Mouse (Mus musculus): ENCODE data around the gene Ccser1. TPM values are rescaled to one million over a fixed set of nuclear protein-coding genes. Genes with fewer than 3 reads are reported as not detected.
A peak's percentile ranks its signal among the peaks of the same experiment; 100 is the strongest.

The Ccser1 gene
- polyA plus RNA-seq, 1 experiment from 2014 or later = 11.3 TPM

GRCm38 (mm10) chr6:61210061-61210737 is 30.1 kb downstream of the Ccser1 start:
- Histone ChIP-seq H3K27ac (ENCODE audit: low read depth, low read length) (no peak overlapping the region), H3K36me3 (ENCODE audit: control insufficient read depth, insufficient read depth, low read length) (no peaks in the 10 kb centered on the region), H3K4me1 (ENCODE audit: control insufficient read depth, insufficient read depth, low read length) (no peaks in the 10 kb centered on the region), H3K27me3 (ENCODE audit: control insufficient read depth, insufficient read depth, low read length) (no peaks in the 10 kb centered on the region), H3K9ac (ENCODE audit: low read length) (no peak overlapping the region), H3K4me3 (ENCODE audit: low read depth, low read length) (no peak overlapping the region), H3K4me2 (ENCODE audit: low read depth) (no peak overlapping the region), H3K9me3 (ENCODE audit: control insufficient read depth, low read length) (no peaks in the 10 kb centered on the region)
- WGBS = 45% methylated on average over 4 of the region's 4 CpGs
- peak; percentile 11 for DNase-seq (ENCODE audit: low spot score)
- ATAC-seq (ENCODE audit: insufficient read depth, low FRiP score, low TSS enrichment) = no peak

- H3K4me1 ChIP-seq (ENCODE audit: control insufficient read depth, insufficient read depth, low read length) = no peaks in the 10 kb centered on the region
- no peak overlapping the region for H3K4me3 ChIP-seq (ENCODE audit: low read depth, low read length)
- H3K27me3 ChIP-seq (ENCODE audit: control insufficient read depth, insufficient read depth, low read length) = no peaks in the 10 kb centered on the region
- H3K4me2 ChIP-seq (ENCODE audit: low read depth) = no peak overlapping the region
- no peaks in the 10 kb centered on the region for H3K9me3 ChIP-seq (ENCODE audit: control insufficient read depth, low read length)
- 65% methylated on average over 8 of the region's 8 CpGs for WGBS
- no peak for DNase-seq (ENCODE audit: low spot score)
- no peak overlapping the region for H3K27ac ChIP-seq (ENCODE audit: low read depth, low read length)
- no peaks in the 10 kb centered on the region for H3K36me3 ChIP-seq (ENCODE audit: control insufficient read depth, insufficient read depth, low read length)
- ATAC-seq (ENCODE audit: insufficient read depth, low FRiP score, low TSS enrichment) = no peak
- H3K9ac ChIP-seq (ENCODE audit: low read length) = no peak overlapping the region
Observed at GRCm38 (mm10) chr6:61215705-61216104, 35.6 kb downstream of the Ccser1 start.

- Histone ChIP-seq H3K4me1 (ENCODE audit: control insufficient read depth, insufficient read depth, low read length) (no peaks in the 10 kb centered on the region), H3K9me3 (ENCODE audit: control insufficient read depth, low read length) (no peaks in the 10 kb centered on the region), H3K27me3 (ENCODE audit: control insufficient read depth, insufficient read depth, low read length) (no peaks in the 10 kb centered on the region), H3K9ac (ENCODE audit: low read length) (no peak overlapping the region), H3K4me2 (ENCODE audit: low read depth) (no peak overlapping the region), H3K4me3 (ENCODE audit: low read depth, low read length) (no peak overlapping the region), H3K27ac (ENCODE audit: low read depth, low read length) (no peak overlapping the region), H3K36me3 (ENCODE audit: control insufficient read depth, insufficient read depth, low read length) (no peaks in the 10 kb centered on the region)
- 89% methylated on average over 1 of the region's 1 CpGs for WGBS
- ATAC-seq (ENCODE audit: insufficient read depth, low FRiP score, low TSS enrichment) = no peak
- DNase-seq (ENCODE audit: low spot score) = no peak
Observed at GRCm38 (mm10) chr6:61216514-61216913, 36.4 kb downstream of the Ccser1 start.

- Histone ChIP-seq H3K4me2 (ENCODE audit: low read depth) (no peak overlapping the region), H3K4me1 (ENCODE audit: control insufficient read depth, insufficient read depth, low read length) (no peaks in the 10 kb centered on the region), H3K27ac (ENCODE audit: low read depth, low read length) (no peak overlapping the region), H3K9ac (ENCODE audit: low read length) (no peak overlapping the region), H3K36me3 (ENCODE audit: control insufficient read depth, insufficient read depth, low read length) (no peaks in the 10 kb centered on the region), H3K9me3 (ENCODE audit: control insufficient read depth, low read length) (no peaks in the 10 kb centered on the region), H3K4me3 (ENCODE audit: low read depth, low read length) (no peak overlapping the region), H3K27me3 (ENCODE audit: control insufficient read depth, insufficient read depth, low read length) (no peaks in the 10 kb centered on the region)
- ATAC-seq (ENCODE audit: insufficient read depth, low FRiP score, low TSS enrichment) = no peak
- 79% methylated on average over 2 of the region's 2 CpGs for WGBS
- no peak for DNase-seq (ENCODE audit: low spot score)
Observed at GRCm38 (mm10) chr6:61217717-61218116, 37.6 kb downstream of the Ccser1 start.

- no peaks in the 10 kb centered on the region for H3K36me3 ChIP-seq (ENCODE audit: control insufficient read depth, insufficient read depth, low read length)
- H3K9ac ChIP-seq (ENCODE audit: low read length) = no peak overlapping the region
- WGBS = 85% methylated on average over 2 of the region's 2 CpGs
- no peak for ATAC-seq (ENCODE audit: insufficient read depth, low FRiP score, low TSS enrichment)
- H3K9me3 ChIP-seq (ENCODE audit: control insufficient read depth, low read length) = no peaks in the 10 kb centered on the region
- no peak overlapping the region for H3K27ac ChIP-seq (ENCODE audit: low read depth, low read length)
- H3K4me1 ChIP-seq (ENCODE audit: control insufficient read depth, insufficient read depth, low read length) = no peaks in the 10 kb centered on the region
- H3K4me2 ChIP-seq (ENCODE audit: low read depth) = no peak overlapping the region
- no peaks in the 10 kb centered on the region for H3K27me3 ChIP-seq (ENCODE audit: control insufficient read depth, insufficient read depth, low read length)
- no peak for DNase-seq (ENCODE audit: low spot score)
- H3K4me3 ChIP-seq (ENCODE audit: low read depth, low read length) = no peak overlapping the region
Observed at GRCm38 (mm10) chr6:61223563-61223962, 43.4 kb downstream of the Ccser1 start.

GRCm38 (mm10) chr6:61225302-61225701 is 45.2 kb downstream of the Ccser1 start:
- H3K9ac ChIP-seq (ENCODE audit: low read length) = no peak overlapping the region
- no peak overlapping the region for H3K4me2 ChIP-seq (ENCODE audit: low read depth)
- no peaks in the 10 kb centered on the region for H3K4me1 ChIP-seq (ENCODE audit: control insufficient read depth, insufficient read depth, low read length)
- ATAC-seq (ENCODE audit: insufficient read depth, low FRiP score, low TSS enrichment) = no peak
- H3K27me3 ChIP-seq (ENCODE audit: control insufficient read depth, insufficient read depth, low read length) = no peaks in the 10 kb centered on the region
- H3K27ac ChIP-seq (ENCODE audit: low read depth, low read length) = no peak overlapping the region
- no peak for DNase-seq (ENCODE audit: low spot score)
- H3K9me3 ChIP-seq (ENCODE audit: control insufficient read depth, low read length) = no peaks in the 10 kb centered on the region
- H3K4me3 ChIP-seq (ENCODE audit: low read depth, low read length) = no peak overlapping the region
- no peaks in the 10 kb centered on the region for H3K36me3 ChIP-seq (ENCODE audit: control insufficient read depth, insufficient read depth, low read length)

GRCm38 (mm10) chr6:61230058-61230718 is 50.1 kb downstream of the Ccser1 start:
- Histone ChIP-seq H3K27ac (ENCODE audit: low read depth, low read length) (no peak overlapping the region), H3K36me3 (ENCODE audit: control insufficient read depth, insufficient read depth, low read length) (no peaks in the 10 kb centered on the region), H3K4me1 (ENCODE audit: control insufficient read depth, insufficient read depth, low read length) (no peaks in the 10 kb centered on the region), H3K4me3 (ENCODE audit: low read depth, low read length) (no peak overlapping the region), H3K27me3 (ENCODE audit: control insufficient read depth, insufficient read depth, low read length) (no peaks in the 10 kb centered on the region), H3K9ac (ENCODE audit: low read length) (no peak overlapping the region), H3K9me3 (ENCODE audit: control insufficient read depth, low read length) (no peaks in the 10 kb centered on the region), H3K4me2 (ENCODE audit: low read depth) (no peak overlapping the region)
- no peak for DNase-seq (ENCODE audit: low spot score)
- WGBS = 65% methylated on average over 5 of the region's 5 CpGs
- ATAC-seq (ENCODE audit: insufficient read depth, low FRiP score, low TSS enrichment) = no peak

- no peak overlapping the region for H3K4me2 ChIP-seq (ENCODE audit: low read depth)
- ATAC-seq (ENCODE audit: insufficient read depth, low FRiP score, low TSS enrichment) = no peak
- H3K27me3 ChIP-seq (ENCODE audit: control insufficient read depth, insufficient read depth, low read length) = no peaks in the 10 kb centered on the region
- 69% methylated on average over 5 of the region's 5 CpGs for whole genome bisulfite sequencing
- H3K9me3 ChIP-seq (ENCODE audit: control insufficient read depth, low read length) = no peaks in the 10 kb centered on the region
- no peak for DNase-seq (ENCODE audit: low spot score)
- H3K9ac ChIP-seq (ENCODE audit: low read length) = no peak overlapping the region
- no peaks in the 10 kb centered on the region for H3K4me1 ChIP-seq (ENCODE audit: control insufficient read depth, insufficient read depth, low read length)
- no peaks in the 10 kb centered on the region for H3K36me3 ChIP-seq (ENCODE audit: control insufficient read depth, insufficient read depth, low read length)
- no peak overlapping the region for H3K27ac ChIP-seq (ENCODE audit: low read depth, low read length)
- H3K4me3 ChIP-seq (ENCODE audit: low read depth, low read length) = no peak overlapping the region
Observed at GRCm38 (mm10) chr6:61233060-61233459, 52.9 kb downstream of the Ccser1 start.

GRCm38 (mm10) chr6:61233548-61234187 is 53.5 kb downstream of the Ccser1 start:
- ATAC-seq (ENCODE audit: insufficient read depth, low FRiP score, low TSS enrichment) = no peak
- Histone ChIP-seq H3K9me3 (ENCODE audit: control insufficient read depth, low read length) (no peaks in the 10 kb centered on the region), H3K36me3 (ENCODE audit: control insufficient read depth, insufficient read depth, low read length) (no peaks in the 10 kb centered on the region), H3K27ac (ENCODE audit: low read depth, low read length) (no peak overlapping the region), H3K9ac (ENCODE audit: low read length) (no peak overlapping the region), H3K4me1 (ENCODE audit: control insufficient read depth, insufficient read depth, low read length) (no peaks in the 10 kb centered on the region), H3K4me3 (ENCODE audit: low read depth, low read length) (no peak overlapping the region), H3K4me2 (ENCODE audit: low read depth) (no peak overlapping the region), H3K27me3 (ENCODE audit: control insufficient read depth, insufficient read depth, low read length) (no peaks in the 10 kb centered on the region)
- DNase-seq (ENCODE audit: low spot score) = no peak
- WGBS = 32% methylated on average over 5 of the region's 5 CpGs

All from neural tube, embryonic 11.5 days (tissue).